Mouse (Mus musculus): Measurements from ENCODE around the gene 1700022I11Rik. TPM values are rescaled to one million over a fixed set of nuclear protein-coding genes. Genes with fewer than 3 reads are reported as not detected.

1700022I11Rik gene
- polyA plus RNA-seq (2015; fragmentation: Nextera tagmentation; extraction: Ambion mirVana) = 0.43 TPM in 1 of 2 replicates, not detected in the other

DNA sequence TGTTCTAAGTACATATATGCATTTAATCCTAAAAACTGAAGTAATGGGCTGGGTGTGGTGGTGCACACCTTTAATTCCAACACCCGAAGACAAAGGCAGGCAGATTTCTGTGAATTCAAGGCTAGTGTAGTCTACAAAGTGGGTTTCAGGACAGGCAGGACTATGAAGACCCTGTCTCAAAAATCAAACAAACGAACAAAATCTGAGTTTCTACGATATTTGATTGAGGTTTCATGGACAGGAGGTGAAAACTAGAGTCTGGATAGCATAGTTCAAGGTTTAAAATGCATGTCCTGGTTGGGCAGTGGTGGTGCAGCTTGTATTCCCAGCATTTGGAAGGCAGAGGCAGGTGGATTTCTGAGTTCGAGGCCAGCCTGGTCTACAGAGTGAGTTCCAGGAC, at the start of gene 1700022I11Rik:
TSS of gene 1700022I11Rik (plus strand) at position 301 of the 400 bp plus-strand sequence.
- no peak within 1 kb of the TSS for H3K9ac ChIP-seq (ENCODE audit: low read depth, low read length)
- H3K27ac ChIP-seq (ENCODE audit: low read depth, low read length) = no peak within 1 kb of the TSS
- peaks cover 3% of the 10 kb centered on the region; the same call in 1 of the 2 replicates for H3K27me3 ChIP-seq (replicated peaks; ENCODE audit: control insufficient read depth, insufficient read depth, low read length)
- H3K4me1 ChIP-seq (replicated peaks; ENCODE audit: control insufficient read depth, insufficient read depth, low read length) = no peaks in the 10 kb centered on the region
- TF ChIP-seq CTCF (IDR thresholded peaks at IDR 0.05; ENCODE audit: low read depth) = no peak
- H3K36me3 ChIP-seq (ENCODE audit: control insufficient read depth, insufficient read depth) = no peaks in the 10 kb centered on the region
- no peak within 1 kb of the TSS for H3K4me2 ChIP-seq (replicated peaks; ENCODE audit: low read depth)
- no peak within 1 kb of the TSS for H3K4me3 ChIP-seq (ENCODE audit: low read depth, low read length)
- H3K9me3 ChIP-seq (ENCODE audit: control insufficient read depth) = no peaks in the 10 kb centered on the region
- 91% methylated on average over 4 of the region's 4 CpGs for WGBS
- ATAC-seq = no peak

DNA sequence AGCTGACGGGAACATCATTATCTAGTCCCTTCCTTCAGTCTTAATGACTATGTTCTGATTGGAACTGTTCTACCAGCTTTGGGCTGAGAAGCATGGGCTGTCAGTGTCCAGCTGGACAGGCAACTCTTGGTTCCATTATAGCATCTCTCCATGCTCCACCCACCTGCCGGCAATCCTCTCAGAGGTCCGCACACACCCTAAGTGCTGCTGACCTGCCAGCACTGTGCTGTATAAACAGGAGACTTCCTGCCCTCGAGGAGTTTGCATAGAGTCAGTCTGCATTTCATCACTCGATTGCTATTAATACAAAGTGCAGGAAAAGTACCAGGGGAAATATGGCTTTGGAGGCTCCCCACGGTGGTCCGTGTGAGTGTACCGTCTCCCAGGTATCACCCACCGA, 48.7 kb upstream of the 1700022I11Rik start:
- H3K27me3 ChIP-seq (replicated peaks; ENCODE audit: control insufficient read depth, insufficient read depth, low read length) = peaks cover 31% of the 10 kb centered on the region
- WGBS = 43% methylated on average over 9 of the region's 9 CpGs
- no peak overlapping the region for H3K9ac ChIP-seq (ENCODE audit: low read depth, low read length)
- no peak for TF ChIP-seq CTCF (IDR thresholded peaks at IDR 0.05; ENCODE audit: low read depth)
- H3K4me2 ChIP-seq (replicated peaks; ENCODE audit: low read depth) = no peak overlapping the region
- H3K36me3 ChIP-seq (ENCODE audit: control insufficient read depth, insufficient read depth) = no peaks in the 10 kb centered on the region
- no peak overlapping the region for H3K27ac ChIP-seq (ENCODE audit: low read depth, low read length)
- H3K4me1 ChIP-seq (replicated peaks; ENCODE audit: control insufficient read depth, insufficient read depth, low read length) = 0 out of 2 replicates have a peak, but pooled peaks cover 4% of the 10 kb centered on the region
- H3K4me3 ChIP-seq (ENCODE audit: low read depth, low read length) = no peak overlapping the region
- H3K9me3 ChIP-seq (ENCODE audit: control insufficient read depth) = no peaks in the 10 kb centered on the region
- no peak for ATAC-seq

DNA sequence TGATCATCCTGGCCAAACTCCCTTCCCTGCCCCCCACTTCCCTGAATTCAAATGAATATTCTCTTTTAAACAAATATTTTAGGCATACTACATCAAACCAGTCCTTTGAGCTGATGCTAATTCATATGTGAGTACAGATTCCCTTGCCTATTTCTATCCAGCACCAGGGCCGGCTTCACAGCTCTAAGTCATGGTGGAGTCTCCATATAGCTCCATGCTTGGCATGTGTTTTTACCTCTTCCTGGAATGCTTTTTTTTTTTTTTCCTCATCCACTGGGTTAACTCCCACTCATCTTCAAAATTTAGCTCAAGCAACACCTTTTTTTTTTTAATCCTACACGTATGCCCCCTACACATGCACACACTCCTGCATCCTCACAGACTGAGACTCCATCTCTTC, 47.9 kb upstream of the 1700022I11Rik start:
- TF ChIP-seq CTCF (IDR thresholded peaks at IDR 0.05; ENCODE audit: low read depth) = no peak
- Histone ChIP-seq H3K27ac (ENCODE audit: low read depth, low read length) (no peak overlapping the region), H3K9me3 (ENCODE audit: control insufficient read depth) (no peaks in the 10 kb centered on the region), H3K4me2 (replicated peaks; ENCODE audit: low read depth) (no peak overlapping the region), H3K4me3 (ENCODE audit: low read depth, low read length) (no peak overlapping the region), H3K27me3 (replicated peaks; ENCODE audit: control insufficient read depth, insufficient read depth, low read length) (peaks cover 23% of the 10 kb centered on the region), H3K9ac (ENCODE audit: low read depth, low read length) (no peak overlapping the region), H3K4me1 (replicated peaks; ENCODE audit: control insufficient read depth, insufficient read depth, low read length) (0 out of 2 replicates have a peak, but pooled peaks cover 4% of the 10 kb centered on the region), H3K36me3 (ENCODE audit: control insufficient read depth, insufficient read depth) (no peaks in the 10 kb centered on the region)
- 79% methylated on average over 2 of the region's 2 CpGs for WGBS
- ATAC-seq = no peak

DNA sequence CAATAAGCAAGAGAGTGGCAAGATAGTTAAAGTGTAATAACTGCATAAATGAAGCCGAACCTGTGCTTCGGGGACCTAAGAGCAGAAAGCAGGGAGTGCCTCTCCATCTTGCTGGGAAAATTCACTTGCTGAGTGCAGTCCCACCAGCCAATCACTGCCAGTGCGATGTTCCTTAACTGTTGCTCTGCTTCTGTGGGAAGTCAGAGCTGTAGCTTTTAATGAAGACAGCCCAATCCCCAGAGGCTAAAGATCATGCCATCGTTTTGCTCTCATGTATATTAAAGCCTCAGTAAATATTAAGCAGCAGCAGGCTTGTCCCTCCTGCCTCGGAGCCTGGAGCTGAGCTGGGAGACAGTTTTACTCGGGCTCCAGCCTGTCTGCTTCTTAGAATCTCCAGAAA, 47.3 kb upstream of the 1700022I11Rik start:
- Histone ChIP-seq H3K27ac (ENCODE audit: low read depth, low read length) (no peak overlapping the region), H3K4me3 (ENCODE audit: low read depth, low read length) (no peak overlapping the region), H3K36me3 (ENCODE audit: control insufficient read depth, insufficient read depth) (no peaks in the 10 kb centered on the region), H3K9me3 (ENCODE audit: control insufficient read depth) (no peaks in the 10 kb centered on the region), H3K9ac (ENCODE audit: low read depth, low read length) (no peak overlapping the region), H3K4me2 (replicated peaks; ENCODE audit: low read depth) (no peak overlapping the region), H3K27me3 (replicated peaks; ENCODE audit: control insufficient read depth, insufficient read depth, low read length) (peaks cover 19% of the 10 kb centered on the region; the same call in 1 of the 2 replicates), H3K4me1 (replicated peaks; ENCODE audit: control insufficient read depth, insufficient read depth, low read length) (0 out of 2 replicates have a peak, but pooled peaks cover 4% of the 10 kb centered on the region)
- ATAC-seq = no peak
- no peak for TF ChIP-seq CTCF (IDR thresholded peaks at IDR 0.05; ENCODE audit: low read depth)
- WGBS = 57% methylated on average over 6 of the region's 6 CpGs

DNA sequence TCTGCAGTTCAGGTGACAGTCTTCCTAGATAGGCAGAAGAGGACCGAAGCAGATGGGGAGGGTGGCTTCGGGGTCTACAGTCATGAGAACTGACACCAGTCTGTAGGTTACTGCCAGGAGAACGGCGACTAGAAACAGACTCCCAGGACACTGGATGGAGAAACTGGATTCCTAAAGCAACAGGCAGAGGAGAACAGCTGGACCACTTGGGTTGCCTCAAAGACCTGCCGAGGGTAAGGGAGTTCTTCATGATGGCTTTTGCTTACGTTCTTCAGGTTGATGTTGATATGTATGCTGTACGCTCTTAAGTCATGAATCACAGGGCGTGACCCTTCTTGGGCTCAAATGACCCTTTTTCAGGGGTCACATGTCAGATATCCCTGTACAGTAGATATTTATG, 46.9 kb upstream of the 1700022I11Rik start:
- Histone ChIP-seq H3K36me3 (ENCODE audit: control insufficient read depth, insufficient read depth) (no peaks in the 10 kb centered on the region), H3K27me3 (replicated peaks; ENCODE audit: control insufficient read depth, insufficient read depth, low read length) (peaks cover 15% of the 10 kb centered on the region; the same call in 1 of the 2 replicates), H3K9me3 (ENCODE audit: control insufficient read depth) (no peaks in the 10 kb centered on the region), H3K4me3 (ENCODE audit: low read depth, low read length) (no peak overlapping the region), H3K9ac (ENCODE audit: low read depth, low read length) (no peak overlapping the region), H3K4me2 (replicated peaks; ENCODE audit: low read depth) (no peak overlapping the region), H3K4me1 (replicated peaks; ENCODE audit: control insufficient read depth, insufficient read depth, low read length) (0 out of 2 replicates have a peak, but pooled peaks cover 1% of the 10 kb centered on the region), H3K27ac (ENCODE audit: low read depth, low read length) (no peak overlapping the region)
- ATAC-seq = no peak
- no peak for TF ChIP-seq CTCF (IDR thresholded peaks at IDR 0.05; ENCODE audit: low read depth)
- WGBS = 78% methylated on average over 8 of the region's 8 CpGs

DNA sequence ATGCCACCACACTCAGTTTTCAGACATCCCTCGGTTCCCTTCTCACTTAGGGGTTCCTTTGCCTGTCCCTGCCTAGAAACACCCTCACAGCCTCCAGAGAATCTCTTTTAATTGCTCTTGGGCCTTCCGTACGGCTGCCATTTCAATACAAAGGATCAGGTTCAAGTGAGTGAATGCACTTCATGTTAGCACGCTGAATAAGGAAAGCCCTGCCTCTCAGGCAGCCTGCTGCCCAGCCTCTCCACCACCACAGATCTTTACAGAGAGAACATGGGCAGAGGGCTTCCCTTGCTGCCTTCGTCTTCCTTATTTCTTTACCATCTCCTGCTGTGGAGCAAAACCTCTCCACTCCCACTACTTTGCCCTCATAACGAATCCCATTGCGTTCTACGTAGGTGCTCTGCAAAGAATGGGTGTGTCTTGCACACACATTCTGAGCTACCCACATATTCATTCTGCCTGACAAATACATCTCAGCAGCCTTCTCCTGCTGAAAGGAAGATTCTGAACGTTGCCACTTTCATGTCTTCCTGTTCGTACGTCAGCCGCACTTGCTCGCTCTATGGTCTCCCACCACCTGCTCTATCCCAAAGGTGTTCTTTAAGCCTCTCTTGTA, 45.2 kb upstream of the 1700022I11Rik start:
- H3K4me2 ChIP-seq (replicated peaks; ENCODE audit: low read depth) = no peak overlapping the region
- ATAC-seq = no peak
- H3K9me3 ChIP-seq (ENCODE audit: control insufficient read depth) = no peaks in the 10 kb centered on the region
- no peak overlapping the region for H3K4me3 ChIP-seq (ENCODE audit: low read depth, low read length)
- H3K9ac ChIP-seq (ENCODE audit: low read depth, low read length) = no peak overlapping the region
- H3K4me1 ChIP-seq (replicated peaks; ENCODE audit: control insufficient read depth, insufficient read depth, low read length) = no peaks in the 10 kb centered on the region
- H3K27ac ChIP-seq (ENCODE audit: low read depth, low read length) = no peak overlapping the region
- no peaks in the 10 kb centered on the region; the same call in 1 of the 2 replicates for H3K27me3 ChIP-seq (replicated peaks; ENCODE audit: control insufficient read depth, insufficient read depth, low read length)
- no peaks in the 10 kb centered on the region for H3K36me3 ChIP-seq (ENCODE audit: control insufficient read depth, insufficient read depth)
- 77% methylated on average over 13 of the region's 13 CpGs for WGBS
- TF ChIP-seq CTCF (IDR thresholded peaks at IDR 0.05; ENCODE audit: low read depth) = no peak

Measured in intestine, postnatal 0 days (tissue).